Mouse (Mus musculus): ENCODE data around the gene Atg101.

DNA sequence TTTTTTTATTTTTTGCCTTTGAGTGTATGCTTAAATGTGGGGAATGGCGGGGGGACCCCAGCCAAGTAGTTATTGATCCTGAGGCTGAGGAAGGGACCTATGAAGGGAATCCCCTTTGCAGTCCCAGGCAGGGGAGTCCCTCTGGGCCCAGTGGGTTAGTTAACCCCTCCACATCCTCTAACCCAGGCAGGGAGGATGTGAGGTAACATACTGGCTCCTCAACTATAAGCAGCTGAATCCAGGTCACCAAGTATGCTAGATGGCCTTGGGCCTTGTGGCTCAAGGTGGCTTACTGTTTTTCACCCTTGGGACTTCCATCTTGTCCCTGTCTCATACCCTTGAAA lies 36.9 kb upstream of the Atg101 start:
- TF ChIP-seq CTCF (IDR thresholded peaks at IDR 0.05; ENCODE audit: low read depth, low read length): no peak
- TF ChIP-seq POLR2A (IDR thresholded peaks at IDR 0.05; ENCODE audit: extremely low read depth, insufficient read depth, low read length): no peak

All from liver, adult 2 months (tissue).